Mouse (Mus musculus): ENCODE measurements around the gene Acly. TPM values are rescaled to one million over a fixed set of nuclear protein-coding genes. Genes with fewer than 3 reads are reported as not detected.

Gene Acly
- polyA plus RNA-seq, 1 experiment from 2014 or later: 152 TPM

DNA sequence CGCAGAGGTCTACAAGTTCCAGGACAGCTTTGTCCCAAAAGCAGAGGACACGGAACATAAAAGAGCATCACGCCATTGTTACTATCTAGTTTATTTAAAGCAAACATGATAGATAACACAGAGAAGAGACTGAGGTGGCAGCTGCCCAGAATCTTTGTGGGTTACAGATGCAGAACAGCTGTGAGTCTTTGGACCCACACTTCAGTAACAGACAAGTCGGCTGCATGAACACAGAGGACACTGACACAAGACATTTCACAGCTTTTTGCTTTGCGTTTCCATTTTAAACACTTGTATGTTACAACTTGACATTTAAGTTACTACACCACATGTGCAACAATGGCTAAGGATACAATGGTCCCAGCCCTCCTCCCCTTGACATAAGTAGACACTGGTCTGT, 51.5 kb downstream of the Acly start:
- H3K4me1 ChIP-seq: peaks cover 4% of the 10 kb centered on the region
- H3K4me3 ChIP-seq (replicated peaks): no peak overlapping the region
- WGBS: 89% methylated on average over 5 of the region's 5 CpGs
- H3K9ac ChIP-seq: no peak overlapping the region
- no peak overlapping the region for H3K27ac ChIP-seq (replicated peaks)
- no peaks in the 10 kb centered on the region for H3K9me3 ChIP-seq (replicated peaks)
- no peaks in the 10 kb centered on the region for H3K27me3 ChIP-seq
- ATAC-seq (ENCODE audit: insufficient number of reproducible peaks, low FRiP score, low TSS enrichment, low read depth): no peak
- H3K4me2 ChIP-seq (replicated peaks): no peak overlapping the region
- H3K36me3 ChIP-seq: peaks cover 51% of the 10 kb centered on the region

- Histone ChIP-seq H3K4me3 (replicated peaks) (peak overlapping the region; percentile 92), H3K27ac (replicated peaks) (no peak overlapping the region), H3K4me2 (replicated peaks) (0 out of 2 replicates have a peak overlapping the region, but pooled peaks have one; percentile 92), H3K36me3 (peaks cover 19% of the 10 kb centered on the region), H3K4me1 (peaks cover 22% of the 10 kb centered on the region), H3K27me3 (no peaks in the 10 kb centered on the region), H3K9me3 (replicated peaks) (no peaks in the 10 kb centered on the region), H3K9ac (no peak overlapping the region)
- ATAC-seq (ENCODE audit: insufficient number of reproducible peaks, low FRiP score, low TSS enrichment, low read depth): no peak
- WGBS: 34% methylated on average over 5 of the region's 5 CpGs
These were observed 54.9 kb downstream of the Acly start for GRCm38 (mm10) chr11:100472935-100473295.

GRCm38 (mm10) chr11:100472197-100472934, 55.4 kb downstream of the Acly start, which contains the start of gene Klhl11:
Klhl11 (minus strand) TSS chr11:100472741.
- H3K27me3 ChIP-seq: no peaks in the 10 kb centered on the region
- peak within 1 kb of the TSS; percentile 92 for H3K4me3 ChIP-seq (replicated peaks)
- WGBS: under 1% methylated on average over 83 of the region's 83 CpGs

GRCm38 (mm10) chr11:100471352-100472196, 56.2 kb downstream of the Acly start:
- peak overlapping the region; percentile 79; the same call in 1 of the 2 replicates for H3K27ac ChIP-seq (replicated peaks)
- peaks cover 22% of the 10 kb centered on the region for H3K4me1 ChIP-seq
- H3K36me3 ChIP-seq: peaks cover 9% of the 10 kb centered on the region
- no peaks in the 10 kb centered on the region for H3K27me3 ChIP-seq
- WGBS: 2% methylated on average over 30 of the region's 30 CpGs
- no peaks in the 10 kb centered on the region for H3K9me3 ChIP-seq (replicated peaks)
- peak overlapping the region; percentile 92 for H3K4me2 ChIP-seq (replicated peaks)
- peak overlapping the region; percentile 92 for H3K4me3 ChIP-seq (replicated peaks)
- peak overlapping the region; percentile 90 for H3K9ac ChIP-seq
- ATAC-seq (ENCODE audit: insufficient number of reproducible peaks, low FRiP score, low TSS enrichment, low read depth): no peak

More at GRCm38 (mm10) chr11:100472197-100472934, 55.4 kb downstream of the Acly start, which contains the start of gene Klhl11:
- no peaks in the 10 kb centered on the region for H3K9me3 ChIP-seq (replicated peaks)
- peak within 1 kb of the TSS; percentile 90 for H3K9ac ChIP-seq
- peak; percentile 90 for ATAC-seq (ENCODE audit: insufficient number of reproducible peaks, low FRiP score, low TSS enrichment, low read depth)
- peaks cover 17% of the 10 kb centered on the region for H3K36me3 ChIP-seq
- H3K27ac ChIP-seq (replicated peaks): peak within 1 kb of the TSS; percentile 79
- H3K4me2 ChIP-seq (replicated peaks): peak within 1 kb of the TSS; percentile 92
- peaks cover 22% of the 10 kb centered on the region for H3K4me1 ChIP-seq

- ATAC-seq (ENCODE audit: insufficient number of reproducible peaks, low FRiP score, low TSS enrichment, low read depth): no peak
- Histone ChIP-seq H3K36me3 (peaks cover 20% of the 10 kb centered on the region), H3K4me2 (replicated peaks) (no peak overlapping the region), H3K4me3 (replicated peaks) (no peak overlapping the region), H3K9me3 (replicated peaks) (no peaks in the 10 kb centered on the region), H3K9ac (no peak overlapping the region), H3K4me1 (peaks cover 16% of the 10 kb centered on the region), H3K27ac (replicated peaks) (no peak overlapping the region), H3K27me3 (no peaks in the 10 kb centered on the region)
- WGBS: 63% methylated on average over 1 of the region's 1 CpGs
These were observed 62.0 kb downstream of the Acly start for GRCm38 (mm10) chr11:100465833-100466232.

DNA sequence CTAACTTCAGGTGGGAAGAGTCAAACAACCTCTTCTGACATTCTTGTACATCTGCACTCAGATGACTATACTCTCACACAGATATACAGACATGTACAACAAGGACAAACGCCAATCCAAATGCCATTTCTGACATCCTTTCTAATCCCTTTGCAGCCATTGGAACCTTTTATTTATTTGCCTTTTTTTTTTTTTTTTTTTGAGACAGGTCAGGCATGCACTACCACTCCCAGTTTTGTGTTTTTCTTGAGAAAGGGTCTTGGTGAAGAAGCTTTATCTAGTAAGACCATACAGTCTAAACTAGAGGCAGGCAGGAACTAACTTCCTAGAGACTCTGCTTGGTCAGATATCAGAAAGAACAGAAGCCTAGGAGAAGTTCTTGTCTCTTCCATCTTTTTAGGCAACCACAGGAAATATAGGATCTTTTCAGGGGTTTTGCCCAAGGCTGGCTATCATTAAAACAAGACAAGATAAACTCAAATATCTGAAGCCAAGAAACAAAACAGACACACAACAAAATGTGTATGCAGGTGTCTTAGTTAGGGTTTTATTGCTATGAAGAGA, 62.5 kb downstream of the Acly start:
- Histone ChIP-seq H3K9me3 (replicated peaks) (no peaks in the 10 kb centered on the region), H3K9ac (no peak overlapping the region), H3K36me3 (peaks cover 20% of the 10 kb centered on the region), H3K4me1 (peaks cover 11% of the 10 kb centered on the region), H3K4me2 (replicated peaks) (no peak overlapping the region), H3K27ac (replicated peaks) (no peak overlapping the region), H3K4me3 (replicated peaks) (no peak overlapping the region), H3K27me3 (no peaks in the 10 kb centered on the region)
- WGBS: 91% methylated on average over 1 of the region's 1 CpGs
- no peak for ATAC-seq (ENCODE audit: insufficient number of reproducible peaks, low FRiP score, low TSS enrichment, low read depth)

DNA sequence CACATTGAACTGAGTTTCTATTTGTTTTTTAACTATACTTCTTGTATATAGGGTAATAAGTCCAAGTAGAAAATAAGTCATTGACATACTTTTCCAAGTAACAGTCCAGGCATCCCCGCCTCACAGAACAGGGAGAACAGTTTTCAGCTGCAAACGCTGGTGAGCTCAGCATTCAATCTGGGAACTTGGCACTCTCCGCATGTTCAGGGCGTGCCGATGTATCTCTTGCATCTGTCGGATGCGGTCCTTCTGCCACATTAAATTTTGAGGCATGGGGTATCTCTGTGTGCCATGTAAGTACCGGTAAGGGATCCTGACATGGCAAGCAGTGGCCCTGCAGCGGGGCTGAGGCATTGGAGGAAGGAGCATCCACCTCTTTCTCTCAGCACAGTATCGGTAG, 65.1 kb downstream of the Acly start:
- ATAC-seq (ENCODE audit: insufficient number of reproducible peaks, low FRiP score, low TSS enrichment, low read depth): no peak
- Histone ChIP-seq H3K9ac (no peak overlapping the region), H3K36me3 (peaks cover 25% of the 10 kb centered on the region), H3K27me3 (no peaks in the 10 kb centered on the region), H3K4me3 (replicated peaks) (no peak overlapping the region), H3K4me2 (replicated peaks) (no peak overlapping the region), H3K9me3 (replicated peaks) (no peaks in the 10 kb centered on the region), H3K4me1 (peaks cover 4% of the 10 kb centered on the region; the same call in 1 of the 2 replicates), H3K27ac (replicated peaks) (no peak overlapping the region)
- 87% methylated on average over 10 of the region's 10 CpGs for WGBS

GRCm38 (mm10) chr11:100457711-100458110, 70.1 kb downstream of the Acly start:
- H3K4me3 ChIP-seq (replicated peaks): no peak overlapping the region
- no peaks in the 10 kb centered on the region for H3K9me3 ChIP-seq (replicated peaks)
- no peak overlapping the region for H3K9ac ChIP-seq
- WGBS: 88% methylated on average over 5 of the region's 5 CpGs
- H3K4me2 ChIP-seq (replicated peaks): no peak overlapping the region
- no peak overlapping the region for H3K27ac ChIP-seq (replicated peaks)
- no peaks in the 10 kb centered on the region for H3K4me1 ChIP-seq
- peaks cover 23% of the 10 kb centered on the region for H3K36me3 ChIP-seq
- ATAC-seq (ENCODE audit: insufficient number of reproducible peaks, low FRiP score, low TSS enrichment, low read depth): no peak
- H3K27me3 ChIP-seq: no peaks in the 10 kb centered on the region

- no peaks in the 10 kb centered on the region for H3K9me3 ChIP-seq (replicated peaks)
- no peak for ATAC-seq (ENCODE audit: insufficient number of reproducible peaks, low FRiP score, low TSS enrichment, low read depth)
- WGBS: 74% methylated on average over 4 of the region's 4 CpGs
- H3K4me2 ChIP-seq (replicated peaks): no peak overlapping the region
- peaks cover 20% of the 10 kb centered on the region for H3K36me3 ChIP-seq
- H3K4me1 ChIP-seq: no peaks in the 10 kb centered on the region
- H3K27ac ChIP-seq (replicated peaks): no peak overlapping the region
- no peaks in the 10 kb centered on the region for H3K27me3 ChIP-seq
- no peak overlapping the region for H3K9ac ChIP-seq
- no peak overlapping the region for H3K4me3 ChIP-seq (replicated peaks)
These were observed 70.6 kb downstream of the Acly start for GRCm38 (mm10) chr11:100457247-100457646.

DNA sequence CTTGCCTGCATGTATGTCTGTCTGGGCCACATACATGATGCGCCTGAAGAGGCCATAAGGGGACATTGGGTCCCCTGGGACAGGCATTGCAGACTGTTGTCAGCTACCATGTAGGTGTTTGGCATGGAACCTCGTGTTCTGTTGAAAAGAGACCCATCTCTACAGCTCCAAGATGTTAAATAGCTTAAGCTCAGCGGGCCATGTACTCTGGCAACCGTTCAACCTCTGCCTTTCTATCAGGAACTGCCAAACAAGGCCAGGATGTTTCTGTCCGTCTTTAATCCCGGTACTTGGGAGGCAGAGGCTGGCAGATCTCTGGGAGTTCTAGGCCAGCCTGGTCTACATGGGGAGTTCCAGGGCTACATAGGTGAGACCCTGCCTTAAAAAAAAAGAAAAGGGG, 85.2 kb downstream of the Acly start:
- H3K4me1 ChIP-seq: peaks cover 21% of the 10 kb centered on the region
- H3K4me3 ChIP-seq (replicated peaks): no peak overlapping the region
- 87% methylated on average over 6 of the region's 6 CpGs for WGBS
- H3K9me3 ChIP-seq (replicated peaks): no peaks in the 10 kb centered on the region
- no peaks in the 10 kb centered on the region for H3K27me3 ChIP-seq
- peaks cover 16% of the 10 kb centered on the region for H3K36me3 ChIP-seq
- H3K27ac ChIP-seq (replicated peaks): no peak overlapping the region
- no peak overlapping the region for H3K9ac ChIP-seq
- no peak for ATAC-seq (ENCODE audit: insufficient number of reproducible peaks, low FRiP score, low TSS enrichment, low read depth)
- no peak overlapping the region for H3K4me2 ChIP-seq (replicated peaks)

DNA sequence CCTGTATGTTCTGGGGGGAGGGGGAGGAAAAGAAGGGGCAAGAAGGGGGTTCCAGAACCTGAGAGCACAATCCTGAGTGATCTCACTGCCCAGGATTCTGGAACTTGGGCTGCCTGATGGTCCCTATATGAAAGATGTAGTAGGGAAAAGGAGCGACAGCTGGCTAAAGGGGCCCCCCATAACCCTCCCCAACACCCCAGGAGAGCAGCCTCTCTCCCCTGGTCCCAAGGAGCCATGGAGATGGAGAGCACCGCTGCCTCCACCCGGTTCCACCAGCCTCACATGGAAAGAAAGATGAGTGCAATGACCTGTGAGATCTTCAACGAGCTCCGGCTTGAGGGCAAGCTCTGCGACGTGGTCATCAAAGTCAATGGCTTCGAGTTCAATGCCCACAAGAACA, 86.0 kb downstream of the Acly start, which contains the start of the genes Nt5c3b and Klhl10:
TSS of gene Nt5c3b (minus strand) at position 12 of the 400 bp plus-strand sequence.
TSS of gene Klhl10 (plus strand) at position 121 of the 400 bp plus-strand sequence.
- peak within 1 kb of the TSS; percentile 68 for H3K4me2 ChIP-seq (replicated peaks)
- H3K4me3 ChIP-seq (replicated peaks): peak within 1 kb of the TSS; percentile 82
- H3K9me3 ChIP-seq (replicated peaks): no peaks in the 10 kb centered on the region
- no peak for ATAC-seq (ENCODE audit: insufficient number of reproducible peaks, low FRiP score, low TSS enrichment, low read depth)
- H3K27me3 ChIP-seq: no peaks in the 10 kb centered on the region
- H3K4me1 ChIP-seq: peaks cover 21% of the 10 kb centered on the region
- WGBS: 77% methylated on average over 8 of the region's 8 CpGs
- peak within 1 kb of the TSS; percentile 95 for H3K9ac ChIP-seq
- H3K27ac ChIP-seq (replicated peaks): peak within 1 kb of the TSS; percentile 73; the same call in 1 of the 2 replicates
- peaks cover 23% of the 10 kb centered on the region for H3K36me3 ChIP-seq
